Mouse (Mus musculus): Measurements from ENCODE around the gene Pdia5. TPM values are rescaled to one million over a fixed set of nuclear protein-coding genes. Genes with fewer than 3 reads are reported as not detected.

Pdia5 gene
- total and polyA plus RNA-seq, 2 experiments from 2014 or later, result 3.1 to 13.7 TPM

GRCm38 (mm10) chr16:35464686-35465308 lies 25.9 kb downstream of the Pdia5 start:
- TF ChIP-seq CTCF (IDR thresholded peaks at IDR 0.05; ENCODE audit: low read depth) (no peak), EP300 (IDR thresholded peaks at IDR 0.05; ENCODE audit: low read depth) (no peak)
- no peak overlapping the region for H3K4me2 ChIP-seq (ENCODE audit: low read depth, low read length)

GRCm38 (mm10) chr16:35463708-35464107 lies 27.0 kb downstream of the Pdia5 start:
- Histone ChIP-seq H3K9me3 (replicated peaks; ENCODE audit: control insufficient read depth, low read length) (no peaks in the 10 kb centered on the region), H3K4me2 (ENCODE audit: low read depth, low read length) (no peak overlapping the region), H3K27ac (ENCODE audit: low read depth) (no peak overlapping the region), H3K27me3 (ENCODE audit: control insufficient read depth, insufficient read depth, low read length) (no peaks in the 10 kb centered on the region), H3K9ac (replicated peaks; ENCODE audit: low read depth, low read length) (no peak overlapping the region), H3K36me3 (replicated peaks; ENCODE audit: control insufficient read depth, insufficient read depth, low read length) (no peaks in the 10 kb centered on the region; the same call in 1 of the 2 replicates), H3K4me1 (ENCODE audit: control insufficient read depth, insufficient read depth) (peaks cover 8% of the 10 kb centered on the region), H3K4me3 (ENCODE audit: low read depth, low read length) (no peak overlapping the region)
- ATAC-seq (ENCODE audit: insufficient read depth, low read depth) (no peak), DNase-seq (ENCODE audit: low spot score) (no peak)
- TF ChIP-seq CTCF (IDR thresholded peaks at IDR 0.05; ENCODE audit: low read depth) (no peak), EP300 (IDR thresholded peaks at IDR 0.05; ENCODE audit: low read depth) (no peak)
- WGBS, result 89% methylated on average over 10 of the region's 10 CpGs

More at GRCm38 (mm10) chr16:35464686-35465308, 25.9 kb downstream of the Pdia5 start:
- ATAC-seq (ENCODE audit: insufficient read depth, low read depth), result no peak
- H3K27ac ChIP-seq (ENCODE audit: low read depth), result peak overlapping the region; percentile 86; the same call in 1 of the 2 replicates
- no peak overlapping the region for H3K9ac ChIP-seq (replicated peaks; ENCODE audit: low read depth, low read length)
- WGBS, result 77% methylated on average over 12 of the region's 12 CpGs
- H3K4me3 ChIP-seq (ENCODE audit: low read depth, low read length), result no peak overlapping the region
- no peaks in the 10 kb centered on the region; the same call in 1 of the 2 replicates for H3K36me3 ChIP-seq (replicated peaks; ENCODE audit: control insufficient read depth, insufficient read depth, low read length)
- no peaks in the 10 kb centered on the region for H3K9me3 ChIP-seq (replicated peaks; ENCODE audit: control insufficient read depth, low read length)
- H3K27me3 ChIP-seq (ENCODE audit: control insufficient read depth, insufficient read depth, low read length), result no peaks in the 10 kb centered on the region
- H3K4me1 ChIP-seq (ENCODE audit: control insufficient read depth, insufficient read depth), result peaks cover 10% of the 10 kb centered on the region
- DNase-seq (ENCODE audit: low spot score), result no peak

- ATAC-seq (ENCODE audit: insufficient read depth, low read depth) (no peak), DNase-seq (ENCODE audit: low spot score) (no peak)
- Histone ChIP-seq H3K4me3 (ENCODE audit: low read depth, low read length) (no peak overlapping the region), H3K27ac (ENCODE audit: low read depth) (no peak overlapping the region), H3K9me3 (replicated peaks; ENCODE audit: control insufficient read depth, low read length) (no peaks in the 10 kb centered on the region), H3K36me3 (replicated peaks; ENCODE audit: control insufficient read depth, insufficient read depth, low read length) (no peaks in the 10 kb centered on the region; the same call in 1 of the 2 replicates), H3K4me2 (ENCODE audit: low read depth, low read length) (no peak overlapping the region), H3K4me1 (ENCODE audit: control insufficient read depth, insufficient read depth) (peaks cover 8% of the 10 kb centered on the region), H3K27me3 (ENCODE audit: control insufficient read depth, insufficient read depth, low read length) (no peaks in the 10 kb centered on the region), H3K9ac (replicated peaks; ENCODE audit: low read depth, low read length) (no peak overlapping the region)
- WGBS, result 73% methylated on average over 7 of the region's 7 CpGs
- no peak for TF ChIP-seq EP300 (IDR thresholded peaks at IDR 0.05; ENCODE audit: low read depth)
- no peak for TF ChIP-seq CTCF (IDR thresholded peaks at IDR 0.05; ENCODE audit: low read depth)
Observed at GRCm38 (mm10) chr16:35462955-35463354, 27.7 kb downstream of the Pdia5 start.

- Histone ChIP-seq H3K9ac (replicated peaks; ENCODE audit: low read depth, low read length) (no peak overlapping the region), H3K27ac (ENCODE audit: low read depth) (no peak overlapping the region), H3K9me3 (replicated peaks; ENCODE audit: control insufficient read depth, low read length) (no peaks in the 10 kb centered on the region), H3K4me1 (ENCODE audit: control insufficient read depth, insufficient read depth) (no peaks in the 10 kb centered on the region), H3K36me3 (replicated peaks; ENCODE audit: control insufficient read depth, insufficient read depth, low read length) (peaks cover 18% of the 10 kb centered on the region), H3K27me3 (ENCODE audit: control insufficient read depth, insufficient read depth, low read length) (no peaks in the 10 kb centered on the region), H3K4me3 (ENCODE audit: low read depth, low read length) (no peak overlapping the region), H3K4me2 (ENCODE audit: low read depth, low read length) (no peak overlapping the region)
- DNase-seq (ENCODE audit: low spot score) (no peak), ATAC-seq (ENCODE audit: insufficient read depth, low read depth) (no peak)
- WGBS, result 85% methylated on average over 7 of the region's 7 CpGs
- no peak for TF ChIP-seq EP300 (IDR thresholded peaks at IDR 0.05; ENCODE audit: low read depth)
- no peak for TF ChIP-seq CTCF (IDR thresholded peaks at IDR 0.05; ENCODE audit: low read depth)
Observed at GRCm38 (mm10) chr16:35459584-35459983, 31.1 kb downstream of the Pdia5 start.

- WGBS, result 93% methylated on average over 11 of the region's 11 CpGs
- Histone ChIP-seq H3K9me3 (replicated peaks; ENCODE audit: control insufficient read depth, low read length) (no peaks in the 10 kb centered on the region), H3K4me3 (ENCODE audit: low read depth, low read length) (no peak overlapping the region), H3K4me2 (ENCODE audit: low read depth, low read length) (no peak overlapping the region), H3K27me3 (ENCODE audit: control insufficient read depth, insufficient read depth, low read length) (no peaks in the 10 kb centered on the region), H3K4me1 (ENCODE audit: control insufficient read depth, insufficient read depth) (no peaks in the 10 kb centered on the region), H3K9ac (replicated peaks; ENCODE audit: low read depth, low read length) (no peak overlapping the region), H3K27ac (ENCODE audit: low read depth) (no peak overlapping the region), H3K36me3 (replicated peaks; ENCODE audit: control insufficient read depth, insufficient read depth, low read length) (peaks cover 18% of the 10 kb centered on the region)
- no peak for ATAC-seq (ENCODE audit: insufficient read depth, low read depth)
- no peak for DNase-seq (ENCODE audit: low spot score)
- TF ChIP-seq CTCF (IDR thresholded peaks at IDR 0.05; ENCODE audit: low read depth) (no peak), EP300 (IDR thresholded peaks at IDR 0.05; ENCODE audit: low read depth) (no peak)
Observed at GRCm38 (mm10) chr16:35458297-35458696, 32.4 kb downstream of the Pdia5 start.

- Histone ChIP-seq H3K36me3 (replicated peaks; ENCODE audit: control insufficient read depth, insufficient read depth, low read length) (peaks cover 18% of the 10 kb centered on the region), H3K4me3 (ENCODE audit: low read depth, low read length) (no peak overlapping the region), H3K27me3 (ENCODE audit: control insufficient read depth, insufficient read depth, low read length) (no peaks in the 10 kb centered on the region), H3K4me1 (ENCODE audit: control insufficient read depth, insufficient read depth) (no peaks in the 10 kb centered on the region), H3K27ac (ENCODE audit: low read depth) (no peak overlapping the region), H3K4me2 (ENCODE audit: low read depth, low read length) (no peak overlapping the region), H3K9ac (replicated peaks; ENCODE audit: low read depth, low read length) (no peak overlapping the region), H3K9me3 (replicated peaks; ENCODE audit: control insufficient read depth, low read length) (no peaks in the 10 kb centered on the region)
- ATAC-seq (ENCODE audit: insufficient read depth, low read depth), result no peak
- DNase-seq (ENCODE audit: low spot score), result no peak
- 89% methylated on average over 8 of the region's 8 CpGs for WGBS
- TF ChIP-seq CTCF (IDR thresholded peaks at IDR 0.05; ENCODE audit: low read depth) (no peak), EP300 (IDR thresholded peaks at IDR 0.05; ENCODE audit: low read depth) (no peak)
Observed at GRCm38 (mm10) chr16:35457488-35457887, 33.2 kb downstream of the Pdia5 start.

Data from heart, postnatal 0 days (tissue).